Mouse (Mus musculus) C2C12 (cell line): ENCODE results near the gene Rassf3.

Experiments
- CEBPB ChIP-seq: IDR thresholded peaks from one replicate; pipeline ENCODE4 v1.6.1; 2011; ENCODE audit warnings: low read depth, mild to moderate bottlenecking, control low read depth, moderate library complexity
- CTCF ChIP-seq: IDR thresholded peaks from one replicate; pipeline ENCODE4 v1.5.1; 2011; ENCODE audit not compliant: control insufficient read depth, insufficient read depth, insufficient read length
- FOSL1 ChIP-seq: IDR thresholded peaks from one replicate; pipeline ENCODE4 v1.8.0; 2011; ENCODE audit warnings: mild to moderate bottlenecking, low read length; ENCODE audit not compliant: poor library complexity, insufficient read depth, severe bottlenecking
- MAX ChIP-seq: IDR thresholded peaks from one replicate; pipeline ENCODE4 v1.6.1; 2011; ENCODE audit warnings: mild to moderate bottlenecking, control low read depth
- MYOD1 ChIP-seq: IDR thresholded peaks from one replicate; pipeline ENCODE4 v1.6.1; 2011; ENCODE audit warnings: low read depth; ENCODE audit not compliant: control insufficient read depth, insufficient read length
- MYOG ChIP-seq: IDR thresholded peaks from one replicate; pipeline ENCODE4 v1.6.1; 2011; ENCODE audit not compliant: control insufficient read depth, insufficient read length; ENCODE audit errors: extremely low read depth
- USF1 ChIP-seq: IDR thresholded peaks from one replicate; pipeline ENCODE4 v1.6.1; 2011; ENCODE audit warnings: low read depth, mild to moderate bottlenecking, control low read depth, moderate library complexity

GRCm38 (mm10) chr10:121429981-121430682 is 46.0 kb downstream of the Rassf3 start:
- TF ChIP-seq CTCF (no peak), MYOG (no peak), MAX (no peak), USF1 (no peak), MYOD1 (no peak), CEBPB (no peak), FOSL1 (no peak)
